Mouse (Mus musculus) brain, embryonic 14.5 days (tissue): ENCODE measurements at regions not wholly inside any gene's neighbourhood (a gene's known extent, or its start where the extent isn't known, plus 50 kb on each side); places are given as distances from the start of the nearest gene placed in this dataset.

Experiments
- CTCF ChIP-seq: fragments of 200-500 bp; IDR thresholded peaks from 2 replicates; pipeline ENCODE4 v1.5.1; 2012; ENCODE audit warnings: inconsistent platforms, mild to moderate bottlenecking, moderate library complexity, borderline replicate concordance; ENCODE audit not compliant: insufficient read depth, insufficient read length; ENCODE audit errors: extremely low read depth
- POLR2A ChIP-seq: fragments of 200-500 bp; IDR thresholded peaks from 2 replicates; pipeline ENCODE4 v1.6.1; 2012; ENCODE audit warnings: mild to moderate bottlenecking, inconsistent platforms, borderline replicate concordance; ENCODE audit not compliant: poor library complexity, insufficient read depth, insufficient read length, severe bottlenecking; ENCODE audit errors: extremely low read depth

GRCm38 (mm10) chr5:119015606-119016255, 455.3 kb downstream of the Med13l start:
- TF ChIP-seq POLR2A, result no peak
- no peak for TF ChIP-seq CTCF
